Mouse (Mus musculus) heart, adult 2 months (tissue): ENCODE measurements around the gene Arl8b.

Experiments used
- CTCF ChIP-seq: fragments of 200-600 bp; IDR thresholded peaks from 2 replicates; pipeline ENCODE4 v1.8.1; 2022; ENCODE audit warnings: antibody characterized with exemption, mild to moderate bottlenecking, moderate library complexity
- EP300 ChIP-seq: fragments of 200-500 bp; IDR thresholded peaks from 2 replicates; pipeline ENCODE4 v1.6.1; 2011; ENCODE audit warnings: low read depth, low read length, control low read depth; ENCODE audit not compliant: insufficient read depth
- POLR2A ChIP-seq: fragments of 200-500 bp; IDR thresholded peaks from 2 replicates; pipeline ENCODE4 v1.6.1; 2011; ENCODE audit warnings: mild to moderate bottlenecking, low read depth, low read length, control low read depth; ENCODE audit not compliant: insufficient read depth

DNA sequence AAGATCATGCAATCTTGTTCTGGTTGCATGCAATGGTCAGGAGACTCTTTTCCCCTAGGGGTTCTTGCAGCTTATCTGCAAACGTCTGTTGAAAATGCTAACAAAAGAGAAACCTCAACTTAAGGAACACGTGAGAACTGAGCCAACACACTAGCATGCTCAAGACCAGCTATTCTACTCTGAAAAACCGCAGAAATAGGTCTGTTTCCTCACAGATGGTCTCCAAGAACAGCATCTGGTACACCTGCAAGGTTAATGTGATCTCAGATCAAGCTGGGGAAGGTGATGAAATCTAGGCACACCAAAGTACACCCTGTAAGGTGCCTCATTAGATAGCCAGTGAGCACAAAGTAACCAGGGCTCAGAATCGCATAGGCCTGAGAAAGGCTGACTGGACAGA, 56.5 kb downstream of the Arl8b start:
- no peak for TF ChIP-seq CTCF
- no peak for TF ChIP-seq POLR2A
- TF ChIP-seq EP300: no peak
